Mouse (Mus musculus) thymus, postnatal 36 days (tissue): Measurements from ENCODE around the gene Gm5861.
"Not testable (repeated sequence)": the region's sequence is repeated elsewhere in the genome, so short reads cannot be mapped to it uniquely, and the experiment has no call there.

Source experiments
- DNase-seq, 2 experiments: peaks; one replicate each; pipeline ENCODE4 v3.0.0; 2022; ENCODE audit warnings: mixed read lengths in 2 of 2

Gene Gm5861

GRCm38 (mm10) chr5:11182772-11183171, at the start of gene Gm5861:
TSS of gene Gm5861 (plus strand) at chr5:11183072.
- not testable (repeated sequence) for DNase-seq

- DNase-seq, result peak; percentile 1 to 3
Measured at GRCm38 (mm10) chr5:11138031-11138430, 44.8 kb upstream of the Gm5861 start.
